Comparison of ENCODE assay signal across 9 mouse cellular contexts in the genomic region with DNA sequence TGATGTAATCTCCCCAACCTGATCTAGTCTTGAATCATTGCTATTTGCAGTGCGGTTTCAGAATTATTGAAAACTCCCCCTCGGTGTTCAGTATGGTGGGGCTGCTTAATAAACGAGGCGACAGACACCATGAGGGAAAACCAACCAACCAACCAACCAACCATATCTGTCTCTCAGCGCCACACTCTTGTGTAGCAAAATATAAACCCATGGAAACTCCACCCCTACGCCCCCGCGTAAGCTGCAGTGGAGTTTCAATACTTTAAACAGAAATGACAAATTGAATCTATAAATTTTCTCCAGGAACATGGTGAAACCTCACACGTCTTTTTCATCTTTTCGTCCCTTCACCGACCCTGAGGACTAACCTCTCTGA.
DNase-seq lines count a peak whose midpoint lies in the region; ATAC-seq lines count a peak whose summit lies in the region.
"Had no signal": no experiment of that assay in that cellular context is flagged by ENCODE, and none has a peak within 500 bp of the region (broad histone marks: within the 10 kb centered on the region; RNA-seq: fewer than 3 reads in every experiment).

No protein-coding gene starts in this region.

- peak overlapping the region; percentile 49 for H3K4me3 ChIP-seq in heart, embryonic 10.5 days
- peak overlapping the region; percentile 28 for H3K4me3 ChIP-seq in forebrain, embryonic 15.5 days
- peak overlapping the region; percentile 31 for H3K4me3 ChIP-seq in limb, embryonic 13.5 days
- H3K4me3 ChIP-seq: megakaryocyte, embryonic 14.5 days had no signal

- H3K9ac ChIP-seq in forebrain, embryonic 15.5 days (replicated peaks), result no peak overlapping the region; the same call in 1 of the 2 replicates
- H3K9ac ChIP-seq in limb, embryonic 13.5 days, result peak overlapping the region; percentile 4; the same call in 1 of the 2 replicates

- 74% methylated on average over 11 of the region's 11 CpGs for WGBS in heart, embryonic 10.5 days
- 30% methylated on average over 11 of the region's 11 CpGs for WGBS in forebrain, embryonic 15.5 days
- 70% methylated on average over 11 of the region's 11 CpGs for WGBS in limb, embryonic 13.5 days

- DNase-seq in heart, embryonic 10.5 days (ENCODE audit: low spot score), result no peak
- no peak for DNase-seq in heart, adult 9 months (ENCODE audit: low spot score in 2 of 2)
- DNase-seq in cerebellum, adult 9-10 months, result no peak
- no peak for DNase-seq in layer of hippocampus, adult 18-20 months (ENCODE audit: low spot score in 2 of 2)
- DNase-seq in gastrocnemius, postnatal 4 days (ENCODE audit: low spot score in 2 of 2), result no peak

- H3K4me1 ChIP-seq in heart, embryonic 10.5 days, result 0 out of 2 replicates have a peak, but pooled peaks cover 5% of the 10 kb centered on the region
- H3K4me1 ChIP-seq in forebrain, embryonic 15.5 days, result peaks cover 29% of the 10 kb centered on the region
- H3K4me1 ChIP-seq in limb, embryonic 13.5 days, result peaks cover 13% of the 10 kb centered on the region; the same call in 1 of the 2 replicates
- H3K4me1 ChIP-seq: megakaryocyte, embryonic 14.5 days had no signal

- no peaks in the 10 kb centered on the region for H3K36me3 ChIP-seq in heart, embryonic 10.5 days
- no peaks in the 10 kb centered on the region for H3K36me3 ChIP-seq in forebrain, embryonic 15.5 days
- H3K36me3 ChIP-seq in limb, embryonic 13.5 days, result no peaks in the 10 kb centered on the region

- no peaks in the 10 kb centered on the region for H3K9me3 ChIP-seq in heart, embryonic 10.5 days
- H3K9me3 ChIP-seq in forebrain, embryonic 15.5 days, result no peaks in the 10 kb centered on the region
- H3K9me3 ChIP-seq in limb, embryonic 13.5 days, result no peaks in the 10 kb centered on the region

- ATAC-seq in CD4-positive, CD25-positive, alpha-beta regulatory T cell, adult 4 months, result peak; percentile 59
- peak; percentile 9; the same call in 1 of the 2 replicates for ATAC-seq in forebrain, embryonic 15.5 days (replicated peaks)
- ATAC-seq in limb, embryonic 13.5 days (ENCODE audit: low FRiP score, low read depth), result no peak

- peaks cover 11% of the 10 kb centered on the region for H3K27me3 ChIP-seq in heart, embryonic 10.5 days (ENCODE audit: insufficient read depth, poor library complexity, severe bottlenecking)
- H3K27me3 ChIP-seq in forebrain, embryonic 15.5 days, result peaks cover 9% of the 10 kb centered on the region; the same call in 1 of the 2 replicates
- H3K27me3 ChIP-seq in limb, embryonic 13.5 days, result peaks cover 10% of the 10 kb centered on the region

- peak overlapping the region; percentile 45 for H3K4me2 ChIP-seq in forebrain, embryonic 15.5 days (replicated peaks)
- peak overlapping the region; percentile 61 for H3K4me2 ChIP-seq in limb, embryonic 13.5 days (replicated peaks)

- H3K27ac ChIP-seq in heart, embryonic 10.5 days, result no peak overlapping the region
- H3K27ac ChIP-seq in forebrain, embryonic 15.5 days (replicated peaks), result peak overlapping the region; percentile 80
- no peak overlapping the region for H3K27ac ChIP-seq in limb, embryonic 13.5 days
